Mouse (Mus musculus) lung, embryonic 14.5 days (tissue): ENCODE data around the gene B2m. TPM values are rescaled to one million over a fixed set of nuclear protein-coding genes. Genes with fewer than 3 reads are reported as not detected.

Source experiments
- ATAC-seq: fragments of 200-750 bp; cut with Nextera tagmentation; 2 replicates; pipeline ENCODE4 v1.8.0; 2017; ENCODE audit warnings: mild to moderate bottlenecking, moderate TSS enrichment, moderate library complexity; ENCODE audit not compliant: insufficient read depth
- DNase-seq: peaks from one replicate; pipeline ENCODE4 v3.0.0-alpha.2; 2015
- H3K27ac ChIP-seq: fragments of 300-500 bp; sonication (generic); 2 replicates; pipeline ENCODE4 v1.5.1; 2014; ENCODE audit warnings: low read depth, mild to moderate bottlenecking, moderate library complexity
- H3K27me3 ChIP-seq: fragments of 300-500 bp; sonication (generic); 2 replicates; pipeline ENCODE4 v1.6.1; 2014; ENCODE audit warnings: low read length, control low read depth; ENCODE audit not compliant: insufficient read depth
- H3K36me3 ChIP-seq: fragments of 300-500 bp; sonication (generic); 2 replicates; pipeline ENCODE4 v1.6.1; 2014; ENCODE audit warnings: control low read depth; ENCODE audit not compliant: insufficient read depth
- H3K4me1 ChIP-seq: fragments of 300-500 bp; sonication (generic); 2 replicates; pipeline ENCODE4 v1.6.1; 2014; ENCODE audit warnings: antibody characterized with exemption, control low read depth; ENCODE audit not compliant: insufficient read depth
- H3K4me2 ChIP-seq: fragments of 300-500 bp; sonication (generic); 2 replicates; pipeline ENCODE4 v1.6.1; 2014; ENCODE audit warnings: mild to moderate bottlenecking
- H3K4me3 ChIP-seq: fragments of 300-500 bp; sonication (generic); 2 replicates; pipeline ENCODE4 v1.5.1; 2014; ENCODE audit warnings: low read depth, low read length
- H3K9ac ChIP-seq: fragments of 300-500 bp; sonication (generic); 2 replicates; pipeline ENCODE4 v1.6.1; 2014
- H3K9me3 ChIP-seq: fragments of 300-500 bp; sonication (generic); 2 replicates; pipeline ENCODE4 v1.6.1; 2016; ENCODE audit warnings: low read depth, low read length, control low read depth
- CTCF ChIP-seq: IDR thresholded peaks from 2 replicates; pipeline ENCODE4 v1.5.1; 2016; ENCODE audit warnings: antibody characterized with exemption, low read depth
- WGBS: fragments of 180-500 bp; shearing (Covaris S2); extraction: QIAGEN DNeasy Blood & Tissue Kit; methylation state at CpG from one replicate; pipeline ENCODE4 v1.1.7; 2014; 5-methylcytosine and 5-hydroxymethylcytosine counted together
- polyA plus RNA-seq: library from polyadenylated mRNA; unstranded; fragments of >200 nt; fragmentation: Nextera tagmentation; extraction: Ambion mirVana; gene quantifications from 2 replicates; pipeline ENCODE4 v1.2.1, GENCODE M21; 2014

The B2m gene
- polyA plus RNA-seq, 1 experiment from 2014 or later, result 308 TPM

- no peak for ATAC-seq
- 82% methylated on average over 4 of the region's 4 CpGs for WGBS
- Histone ChIP-seq H3K27ac (no peak overlapping the region), H3K9me3 (no peaks in the 10 kb centered on the region), H3K4me2 (no peak overlapping the region), H3K4me1 (peaks cover 9% of the 10 kb centered on the region; the same call in 1 of the 2 replicates), H3K27me3 (no peaks in the 10 kb centered on the region), H3K4me3 (no peak overlapping the region), H3K36me3 (peaks cover 23% of the 10 kb centered on the region), H3K9ac (no peak overlapping the region)
- no peak for DNase-seq
- no peak for TF ChIP-seq CTCF
Measured at GRCm38 (mm10) chr2:122156051-122156700, 8.7 kb downstream of the B2m start.

- DNase-seq (no peak), ATAC-seq (no peak)
- H3K4me3 ChIP-seq, result no peak overlapping the region
- H3K4me2 ChIP-seq, result no peak overlapping the region
- H3K4me1 ChIP-seq, result peaks cover 9% of the 10 kb centered on the region; the same call in 1 of the 2 replicates
- H3K27me3 ChIP-seq, result no peaks in the 10 kb centered on the region
- no peak for TF ChIP-seq CTCF
- peaks cover 14% of the 10 kb centered on the region for H3K36me3 ChIP-seq
- H3K27ac ChIP-seq, result no peak overlapping the region
- H3K9me3 ChIP-seq, result no peaks in the 10 kb centered on the region
- H3K9ac ChIP-seq, result no peak overlapping the region
Measured at GRCm38 (mm10) chr2:122157561-122157960, 10.1 kb downstream of the B2m start.

DNA sequence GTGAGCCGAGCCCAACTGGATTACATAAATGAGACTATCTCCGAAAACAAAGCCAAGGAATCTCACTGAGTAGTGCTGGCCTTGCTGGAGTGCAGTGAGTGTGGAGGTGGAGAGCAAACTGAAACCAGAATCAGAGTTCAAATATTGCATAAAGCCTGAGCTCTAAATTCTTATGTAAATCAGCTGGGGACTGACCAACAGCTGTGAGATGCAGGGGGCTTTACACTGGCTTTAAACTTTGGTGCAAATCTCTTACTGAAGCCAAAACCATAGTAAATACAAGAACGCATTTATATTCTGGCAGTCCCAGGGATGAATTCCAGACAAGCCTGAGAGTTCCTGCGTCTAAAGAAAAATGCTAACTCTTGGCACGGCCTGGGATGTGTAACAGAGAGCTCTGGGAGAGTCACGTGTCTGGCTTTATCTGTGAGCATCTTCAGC is 10.9 kb downstream of the B2m start:
- H3K4me1 ChIP-seq, result peaks cover 9% of the 10 kb centered on the region; the same call in 1 of the 2 replicates
- ATAC-seq (peak; percentile 39; the same call in 1 of the 2 replicates), DNase-seq (peak; percentile 52)
- H3K4me2 ChIP-seq, result no peak overlapping the region
- no peak for TF ChIP-seq CTCF
- WGBS, result 25% methylated on average over 6 of the region's 6 CpGs
- no peaks in the 10 kb centered on the region for H3K27me3 ChIP-seq
- H3K9ac ChIP-seq, result no peak overlapping the region
- peak overlapping the region; percentile 46; the same call in 1 of the 2 replicates for H3K27ac ChIP-seq
- no peaks in the 10 kb centered on the region for H3K9me3 ChIP-seq
- no peak overlapping the region for H3K4me3 ChIP-seq
- H3K36me3 ChIP-seq, result peaks cover 9% of the 10 kb centered on the region

DNA sequence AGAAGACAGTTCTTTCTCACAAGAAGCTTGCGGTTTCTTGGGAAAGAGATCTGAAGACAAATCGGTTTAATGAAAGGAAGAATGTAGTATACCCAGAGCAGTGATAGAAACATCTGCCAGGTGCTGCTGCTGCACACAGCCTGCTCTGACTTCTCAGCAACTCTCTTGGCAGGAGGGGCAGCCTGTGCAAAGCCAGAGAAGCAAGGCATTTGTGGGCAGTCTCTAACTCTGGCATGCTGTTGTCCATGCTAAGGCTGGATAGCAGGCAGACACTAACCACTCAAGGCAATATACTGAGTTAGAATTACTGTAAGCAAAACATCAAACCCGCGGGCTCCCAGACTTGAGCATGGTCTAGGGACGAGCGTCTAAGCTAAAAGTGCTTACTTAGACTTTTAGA is 12.2 kb downstream of the B2m start:
- DNase-seq (no peak), ATAC-seq (no peak)
- Histone ChIP-seq H3K4me2 (no peak overlapping the region), H3K9ac (no peak overlapping the region), H3K9me3 (no peaks in the 10 kb centered on the region), H3K4me3 (no peak overlapping the region), H3K4me1 (peaks cover 9% of the 10 kb centered on the region; the same call in 1 of the 2 replicates), H3K36me3 (peaks cover 5% of the 10 kb centered on the region; the same call in 1 of the 2 replicates), H3K27me3 (no peaks in the 10 kb centered on the region), H3K27ac (no peak overlapping the region)
- TF ChIP-seq CTCF, result no peak
- WGBS, result 77% methylated on average over 6 of the region's 6 CpGs

DNA sequence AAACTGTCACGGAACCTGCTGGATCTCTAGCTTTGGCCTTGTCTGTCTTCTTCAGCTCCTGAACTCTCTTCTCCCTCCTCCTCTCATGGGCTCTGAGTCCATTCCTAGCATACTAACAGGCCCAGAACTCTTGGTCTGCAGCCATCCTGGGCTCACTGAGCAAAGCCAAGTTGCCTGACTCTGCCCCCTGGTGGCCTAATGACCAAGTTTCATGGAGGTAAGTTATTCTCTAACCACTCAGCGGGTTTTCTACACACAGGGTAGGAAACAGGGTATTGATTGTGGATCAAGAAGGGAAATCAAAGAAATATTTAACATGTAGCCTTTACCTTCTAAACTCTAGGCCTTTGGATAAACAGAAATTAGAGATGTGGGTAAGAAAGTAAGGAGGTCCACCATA is 13.2 kb downstream of the B2m start, which contains the start of gene Trim69:
Gene Trim69 (plus strand): TSS at position 21 of the 400 bp plus-strand sequence.
- TF ChIP-seq CTCF, result peak; percentile 88
- H3K9me3 ChIP-seq, result no peaks in the 10 kb centered on the region
- 0 out of 2 replicates have a peak, but pooled peaks cover under 1% of the 10 kb centered on the region for H3K36me3 ChIP-seq
- WGBS, result 45% methylated on average over 2 of the region's 2 CpGs
- peaks cover 9% of the 10 kb centered on the region; the same call in 1 of the 2 replicates for H3K4me1 ChIP-seq
- no peak within 1 kb of the TSS for H3K4me2 ChIP-seq
- no peak within 1 kb of the TSS for H3K27ac ChIP-seq
- ATAC-seq (peak; percentile 54), DNase-seq (peak; percentile 93)
- no peak within 1 kb of the TSS for H3K4me3 ChIP-seq
- H3K9ac ChIP-seq, result no peak within 1 kb of the TSS
- no peaks in the 10 kb centered on the region for H3K27me3 ChIP-seq

GRCm38 (mm10) chr2:122161542-122161941 is 14.1 kb downstream of the B2m start:
- ATAC-seq, result peak; percentile 61; the same call in 1 of the 2 replicates
- peak; percentile 40 for DNase-seq
- H3K9me3 ChIP-seq, result no peaks in the 10 kb centered on the region
- 36% methylated on average over 4 of the region's 4 CpGs for WGBS
- no peak for TF ChIP-seq CTCF
- H3K4me3 ChIP-seq, result no peak overlapping the region
- H3K36me3 ChIP-seq, result no peaks in the 10 kb centered on the region
- peaks cover 9% of the 10 kb centered on the region; the same call in 1 of the 2 replicates for H3K4me1 ChIP-seq
- no peak overlapping the region for H3K9ac ChIP-seq
- no peak overlapping the region for H3K4me2 ChIP-seq
- H3K27ac ChIP-seq, result no peak overlapping the region
- H3K27me3 ChIP-seq, result no peaks in the 10 kb centered on the region

- TF ChIP-seq CTCF, result no peak
- H3K9me3 ChIP-seq, result no peaks in the 10 kb centered on the region
- H3K4me3 ChIP-seq, result no peak overlapping the region
- WGBS, result 83% methylated on average over 2 of the region's 2 CpGs
- peaks cover 9% of the 10 kb centered on the region; the same call in 1 of the 2 replicates for H3K4me1 ChIP-seq
- no peaks in the 10 kb centered on the region for H3K27me3 ChIP-seq
- H3K9ac ChIP-seq, result no peak overlapping the region
- no peak for DNase-seq
- H3K4me2 ChIP-seq, result no peak overlapping the region
- ATAC-seq, result no peak
- no peak overlapping the region for H3K27ac ChIP-seq
- no peaks in the 10 kb centered on the region for H3K36me3 ChIP-seq
Measured at GRCm38 (mm10) chr2:122162529-122162928, 15.0 kb downstream of the B2m start.
